9 mouse cellular contexts compared by ENCODE assay signal in genomic region chr2:3118203-3118941, GRCm38 (mm10). TPM values are rescaled to one million over a fixed set of nuclear protein-coding genes. Genes with fewer than 3 reads are reported as not detected.
A peak's percentile ranks its signal among the peaks of the same experiment; 100 is the strongest.
DNase-seq lines count a peak whose midpoint lies in the region; ATAC-seq lines count a peak whose summit lies in the region.
"Had no signal": no experiment of that assay in that cellular context is flagged by ENCODE, and none has a peak within 500 bp of the region (broad histone marks: within the 10 kb centered on the region; RNA-seq: fewer than 3 reads in every experiment).

No protein-coding gene starts in this region.

- H3K4me1 ChIP-seq in hindbrain, embryonic 11.5 days (replicated peaks; ENCODE audit: control insufficient read depth, insufficient read depth, low read length) = no peaks in the 10 kb centered on the region
- peaks cover 21% of the 10 kb centered on the region for H3K4me1 ChIP-seq in lung, embryonic 16.5 days (replicated peaks; ENCODE audit: control insufficient read depth, insufficient read depth, low read length)

- peak overlapping the region; percentile 87 for H3K4me3 ChIP-seq in hindbrain, embryonic 11.5 days (ENCODE audit: low read depth, low read length)
- H3K4me3 ChIP-seq in lung, embryonic 16.5 days (ENCODE audit: low read length) = peak overlapping the region; percentile 88

- no peaks in the 10 kb centered on the region for H3K9me3 ChIP-seq in hindbrain, embryonic 11.5 days (ENCODE audit: control insufficient read depth, low read length)
- H3K9me3 ChIP-seq in lung, embryonic 16.5 days (ENCODE audit: control insufficient read depth, low read length) = no peaks in the 10 kb centered on the region

- no peaks in the 10 kb centered on the region for H3K36me3 ChIP-seq in hindbrain, embryonic 11.5 days (ENCODE audit: control insufficient read depth, insufficient read depth, low read length)
- H3K36me3 ChIP-seq in lung, embryonic 16.5 days (ENCODE audit: control insufficient read depth, insufficient read depth, low read length) = no peaks in the 10 kb centered on the region

- DNase-seq in MN1 (ENCODE audit: low spot score) = peak; percentile 80
- DNase-seq in cerebellum, adult 9-10 months = peak; percentile 81
- peak; percentile 73 to 90 for DNase-seq in frontal cortex, postnatal 10 days (ENCODE audit: low spot score in 2 of 2)
- peak; percentile 92 for DNase-seq in hindbrain, embryonic 11.5 days (ENCODE audit: low spot score)
- DNase-seq in layer of hippocampus, postnatal 10 days (ENCODE audit: low spot score in 2 of 2) = peak; percentile 91 to 95
- DNase-seq in retina, embryonic 14.5 days (ENCODE audit: low spot score) = peak; percentile 88
- DNase-seq in urinary bladder, adult 18-20 months (ENCODE audit: low spot score in 2 of 2) = peak; percentile 79 to 85

- peak; percentile 94 for ATAC-seq in hindbrain, embryonic 11.5 days (ENCODE audit: low FRiP score)
- ATAC-seq in lung, embryonic 16.5 days (ENCODE audit: low read depth) = peak; percentile 95

- H3K27me3 ChIP-seq in hindbrain, embryonic 11.5 days (ENCODE audit: control insufficient read depth, insufficient read depth, low read length) = no peaks in the 10 kb centered on the region
- no peaks in the 10 kb centered on the region for H3K27me3 ChIP-seq in lung, embryonic 16.5 days (ENCODE audit: control insufficient read depth, insufficient read depth, low read depth, low read length)

- WGBS in hindbrain, embryonic 11.5 days = 2% methylated on average over 69 of the region's 93 CpGs
- under 1% methylated on average over 64 of the region's 93 CpGs for WGBS in lung, embryonic 16.5 days

- peak overlapping the region; percentile 96 for H3K9ac ChIP-seq in hindbrain, embryonic 11.5 days (ENCODE audit: low read depth, low read length)
- peak overlapping the region; percentile 93 for H3K9ac ChIP-seq in lung, embryonic 16.5 days (ENCODE audit: low read length)

- peak overlapping the region; percentile 78 for H3K27ac ChIP-seq in hindbrain, embryonic 11.5 days (ENCODE audit: low read depth, low read length)
- H3K27ac ChIP-seq in lung, embryonic 16.5 days (ENCODE audit: low read length) = peak overlapping the region; percentile 91
- H3K27ac ChIP-seq: macrophage had no signal

- peak overlapping the region; percentile 61 for H3K4me2 ChIP-seq in hindbrain, embryonic 11.5 days (replicated peaks; ENCODE audit: low read depth, low read length)
- peak overlapping the region; percentile 71 for H3K4me2 ChIP-seq in lung, embryonic 16.5 days (ENCODE audit: low read depth, low read length)

RNA-seq across cellular contexts. Expression of gene Fam171a1, which starts 4.3 kb away (rescaled TPM):
- 41.4 and 44.2 TPM in 2 replicates for polyA plus RNA-seq in hindbrain, embryonic 11.5 days (2014; fragmentation: Nextera tagmentation; extraction: Ambion mirVana)
- 10 to 100 TPM; 56.6 to 59.2 TPM for total RNA-seq in layer of hippocampus, postnatal 10 days (2021)
- polyA plus RNA-seq in lung, embryonic 16.5 days (2015; fragmentation: Nextera tagmentation; extraction: Ambion mirVana) = 49.7 and 54.6 TPM in 2 replicates

Comparison
In these comparisons a context has a peak if more than half of its experiments do, and no peak if none do; other contexts are left out.
1. Peak in every context shown above with its lines: DNase-seq, ATAC-seq, H3K4me3 ChIP-seq and H3K27ac ChIP-seq.